Mouse (Mus musculus): ENCODE measurements around the gene Hus1b.

DNA sequence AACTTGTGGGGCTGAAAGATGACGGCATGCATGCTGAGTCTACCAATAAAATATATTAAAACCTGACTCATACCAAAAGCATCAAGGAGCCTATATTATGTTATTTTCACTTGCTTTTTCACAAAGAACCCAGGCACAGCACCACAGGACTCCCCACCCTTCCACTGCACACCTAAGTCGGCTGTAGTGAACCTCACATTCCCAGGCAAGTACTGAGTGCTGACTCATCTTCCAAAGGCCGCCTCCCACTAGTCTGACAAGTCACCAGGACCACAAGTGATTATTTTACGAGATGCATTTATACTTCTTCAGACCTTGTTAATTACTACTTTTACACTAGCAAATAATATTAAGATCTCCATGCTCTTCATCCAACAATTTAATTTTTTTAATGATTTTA is 15.9 kb downstream of the Hus1b start:
- TF ChIP-seq CTCF (IDR thresholded peaks at IDR 0.05; ENCODE audit: borderline replicate concordance, insufficient read depth, low read length), result no peak
- TF ChIP-seq POLR2A (IDR thresholded peaks at IDR 0.05; ENCODE audit: low read depth, low read length), result no peak

All from embryonic fibroblast, embryonic 13.5 days (primary cell).